Mouse (Mus musculus) ovary, adult 18-20 months (tissue): Measurements from ENCODE around the gene Drg1.
"Not testable (repeated sequence)": the region's sequence is repeated elsewhere in the genome, so short reads cannot be mapped to it uniquely, and the experiment has no call there.

Experiments used
- DNase-seq: peaks from one replicate; pipeline ENCODE4 v3.0.0; 2022; ENCODE audit warnings: low spot score, mixed read lengths

Drg1 gene

GRCm38 (mm10) chr11:3166321-3166720 is 99.9 kb downstream of the Drg1 start:
- DNase-seq, result not testable (repeated sequence)

DNA sequence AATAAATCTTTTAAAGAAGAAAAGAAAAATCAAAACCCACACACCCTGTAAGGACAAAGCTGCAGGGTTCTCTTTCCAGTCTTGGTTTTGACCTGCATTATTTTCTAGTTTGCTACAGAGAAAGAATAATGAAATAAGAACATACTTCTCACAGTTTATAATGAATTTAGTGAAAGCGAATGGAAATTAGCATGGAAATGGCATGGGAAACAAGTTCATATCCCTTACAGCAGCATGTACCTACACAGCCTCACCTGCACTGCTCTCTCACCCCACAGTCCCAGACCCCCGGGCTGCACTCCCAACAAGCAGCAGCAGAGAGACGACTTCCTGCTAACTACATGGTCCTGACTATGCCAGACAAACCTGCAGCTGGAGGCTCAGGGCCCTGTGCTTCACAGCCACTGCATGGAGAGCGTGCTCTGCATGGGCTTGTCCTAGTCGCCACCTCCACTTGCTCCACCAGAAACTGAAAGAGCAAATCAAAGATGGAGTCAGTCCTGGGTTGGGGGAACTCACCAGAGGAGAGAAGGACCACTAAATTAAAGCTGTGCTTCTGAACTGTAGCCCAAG is 100.9 kb downstream of the Drg1 start:
- not testable (repeated sequence) for DNase-seq

GRCm38 (mm10) chr11:3163661-3164060 is 102.6 kb downstream of the Drg1 start:
- not testable (repeated sequence) for DNase-seq

DNA sequence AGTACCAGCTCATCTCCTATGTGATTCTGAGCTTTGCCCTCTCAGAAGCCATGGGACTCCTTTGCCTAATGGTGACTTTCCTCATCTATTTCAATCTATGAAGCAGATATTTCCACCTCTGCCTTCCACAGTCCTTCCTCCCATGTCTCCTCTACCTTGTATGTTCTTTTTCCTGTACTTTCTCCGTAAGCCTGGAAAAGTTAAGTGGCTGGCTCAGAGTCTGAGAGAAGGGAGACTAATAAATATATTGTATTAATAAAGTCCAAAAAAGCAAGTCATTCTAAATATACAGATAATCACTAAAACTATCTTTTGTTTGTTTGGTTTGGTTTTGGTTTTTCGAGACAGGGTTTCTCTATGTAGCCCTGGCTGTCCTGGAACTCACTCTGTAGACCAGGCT is 103.1 kb downstream of the Drg1 start:
- DNase-seq, result peak; percentile 54

DNA sequence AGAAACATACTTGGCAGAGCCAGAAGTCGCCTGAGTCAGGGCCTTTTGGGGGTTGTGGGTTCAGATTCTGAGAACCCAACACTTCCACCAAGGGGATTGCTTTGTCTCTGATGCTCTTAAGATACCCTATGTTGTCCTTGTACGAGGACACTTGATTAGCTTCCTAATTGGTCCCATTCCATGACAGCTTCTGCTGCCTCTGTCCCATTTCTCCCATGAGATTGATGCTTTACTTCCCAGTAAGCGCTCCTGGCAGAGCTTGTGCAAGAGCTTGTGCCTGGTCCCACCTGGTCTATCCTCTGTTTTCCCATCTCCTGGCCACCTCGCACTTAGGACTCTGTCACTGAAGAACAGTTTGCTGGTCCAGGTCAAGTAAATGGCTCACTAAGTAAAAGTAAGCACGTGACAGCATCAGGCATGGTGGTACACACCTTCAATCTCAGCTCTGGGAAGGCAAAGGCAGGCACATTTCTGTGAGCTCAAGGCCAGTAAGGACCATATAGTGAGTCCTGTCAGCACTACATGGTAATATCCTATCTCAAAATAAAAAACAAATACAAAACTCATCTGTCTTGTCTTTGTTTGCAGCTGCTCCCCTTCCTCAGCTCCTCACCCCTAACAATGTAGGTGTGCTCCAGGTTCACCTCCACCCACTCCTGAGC is 103.8 kb downstream of the Drg1 start:
- peak; percentile 70 for DNase-seq

DNA sequence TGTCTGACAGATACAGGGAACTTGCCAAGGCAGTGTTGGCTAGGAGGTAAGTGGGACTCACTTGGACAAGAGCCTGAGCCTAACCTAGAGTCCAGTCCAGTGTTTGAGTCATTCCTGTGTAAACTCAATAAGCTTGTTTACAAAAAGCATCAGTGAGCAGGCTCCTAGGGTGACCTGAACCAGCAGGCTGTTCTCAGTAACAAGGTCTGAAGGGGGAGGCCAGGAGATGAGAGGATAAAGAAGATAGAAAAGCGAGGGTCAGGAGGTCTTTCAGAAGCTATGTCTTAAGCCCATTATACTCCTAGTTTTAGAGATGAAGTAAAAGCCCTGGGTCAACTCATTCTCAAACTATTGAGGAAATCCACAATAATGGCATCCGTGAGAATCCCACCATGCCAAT is 104.8 kb downstream of the Drg1 start:
- DNase-seq, result peak; percentile 66

- not testable (repeated sequence) for DNase-seq
Observed at GRCm38 (mm10) chr11:3158800-3159199, 107.4 kb downstream of the Drg1 start.

GRCm38 (mm10) chr11:3157996-3158395 is 108.2 kb downstream of the Drg1 start:
- not testable (repeated sequence) for DNase-seq

GRCm38 (mm10) chr11:3156991-3157390 is 109.2 kb downstream of the Drg1 start:
- not testable (repeated sequence) for DNase-seq

- DNase-seq, result peak; percentile 77
Observed at GRCm38 (mm10) chr11:3153666-3154397, 112.4 kb downstream of the Drg1 start.

- not testable (repeated sequence) for DNase-seq
Observed at GRCm38 (mm10) chr11:3151358-3151757, 114.9 kb downstream of the Drg1 start.

GRCm38 (mm10) chr11:3150677-3151003 is 115.6 kb downstream of the Drg1 start:
- not testable (repeated sequence) for DNase-seq

DNA sequence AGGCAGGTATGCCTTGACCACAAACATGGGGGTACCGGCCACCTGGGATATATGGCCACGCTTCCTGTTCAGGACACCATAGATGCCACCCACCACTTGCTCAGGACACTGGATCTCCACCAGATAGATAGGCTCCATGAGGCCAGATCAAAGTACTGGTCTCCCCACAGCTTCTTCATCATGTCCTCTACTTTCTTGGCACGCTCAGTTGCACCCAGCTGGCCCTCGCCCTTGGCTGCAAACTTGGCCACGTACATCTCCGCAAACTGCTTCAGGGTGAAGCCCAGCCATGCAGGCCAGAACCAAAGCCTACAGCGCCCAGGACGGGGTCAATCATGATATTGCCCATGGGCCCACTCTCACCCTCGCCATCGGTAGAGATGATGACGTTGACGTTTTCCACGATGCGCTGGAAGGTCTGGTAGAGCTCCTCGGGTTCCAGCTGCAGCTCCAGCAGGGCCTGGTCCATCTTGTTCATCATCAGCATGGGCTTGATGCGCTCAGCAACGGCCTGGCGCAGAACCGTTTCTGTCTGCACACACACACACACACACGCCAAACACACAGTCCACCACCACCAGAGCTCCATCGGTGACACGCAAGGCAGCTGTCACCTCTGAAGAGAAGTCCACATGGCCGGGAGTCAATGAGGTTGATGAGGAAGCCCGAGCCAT is 116.1 kb downstream of the Drg1 start:
- not testable (repeated sequence) for DNase-seq

- DNase-seq, result not testable (repeated sequence)
Observed at GRCm38 (mm10) chr11:3149471-3149870, 116.7 kb downstream of the Drg1 start.

- DNase-seq, result not testable (repeated sequence)
Observed at GRCm38 (mm10) chr11:3146806-3147205, 119.4 kb downstream of the Drg1 start.

GRCm38 (mm10) chr11:3145359-3146165 is 120.7 kb downstream of the Drg1 start:
- not testable (repeated sequence) for DNase-seq

DNA sequence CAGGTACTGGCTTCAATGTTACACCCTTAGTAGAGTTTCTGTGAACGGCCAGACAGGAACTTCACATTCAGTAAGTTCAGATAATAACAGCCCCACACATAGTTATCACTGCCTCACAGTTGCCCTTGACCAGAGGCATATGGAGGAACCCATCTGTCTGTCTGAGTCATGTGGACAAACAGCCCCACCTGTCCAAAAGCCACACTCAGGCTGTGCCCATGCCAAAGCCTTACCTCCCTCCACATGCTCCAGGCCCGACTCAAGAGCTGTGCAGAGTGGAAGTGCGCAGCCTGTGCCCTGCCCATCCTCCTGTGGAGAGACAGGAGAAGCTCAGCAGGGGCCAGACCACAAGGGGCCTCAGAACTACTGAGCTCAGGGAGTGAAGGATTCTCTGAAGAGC is 122.2 kb downstream of the Drg1 start:
- DNase-seq, result not testable (repeated sequence)

DNA sequence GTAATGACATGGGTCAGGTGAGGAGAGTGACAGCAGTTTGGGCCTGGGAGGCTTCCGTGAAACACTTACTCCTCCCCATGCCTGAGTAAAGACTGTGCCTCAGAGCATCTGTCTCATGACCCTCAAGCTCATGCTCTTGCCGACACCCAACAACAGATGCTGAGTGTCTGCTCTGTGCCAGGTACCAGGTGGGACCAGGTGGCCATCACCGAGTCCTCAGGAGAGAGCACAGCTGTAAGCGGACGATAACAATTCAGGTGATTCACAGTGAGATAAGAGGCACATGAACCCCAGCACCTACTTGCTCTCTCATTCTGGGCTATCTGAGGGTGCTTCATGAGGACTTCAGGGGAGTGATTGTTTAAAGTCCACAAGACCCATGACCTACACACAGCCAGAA is 123.8 kb downstream of the Drg1 start:
- peak; percentile 87 for DNase-seq

DNA sequence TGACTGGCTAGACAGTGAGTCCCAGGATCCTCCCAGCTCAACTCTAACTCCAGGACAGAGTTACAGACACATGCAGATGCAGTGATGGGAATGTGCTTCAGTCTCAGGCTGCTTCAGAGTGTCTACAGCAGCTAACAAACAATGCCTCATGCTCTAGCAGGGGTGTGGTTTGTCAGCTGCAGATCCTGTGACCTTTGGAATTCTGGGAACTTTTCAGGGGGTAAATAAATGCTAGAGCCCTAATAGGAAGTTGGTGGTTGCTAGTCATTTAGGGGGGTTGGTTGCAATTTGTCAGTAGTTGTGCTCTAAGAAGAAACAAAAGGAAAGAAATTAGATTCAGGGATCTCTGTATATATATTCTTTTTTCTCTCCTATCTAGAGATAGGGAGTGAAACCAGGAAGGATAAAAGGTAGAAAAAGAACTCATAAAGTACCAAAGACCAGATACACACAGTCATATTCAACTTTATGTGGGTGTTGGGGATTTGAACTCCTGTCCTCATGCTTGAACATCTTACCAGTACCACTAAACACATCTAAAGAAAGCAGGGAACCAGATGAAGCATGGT is 125.2 kb downstream of the Drg1 start:
- not testable (repeated sequence) for DNase-seq

GRCm38 (mm10) chr11:3138323-3138722 is 127.9 kb downstream of the Drg1 start:
- DNase-seq, result peak; percentile 66
